Mouse (Mus musculus): ENCODE results near the gene Amhr2.

DNA sequence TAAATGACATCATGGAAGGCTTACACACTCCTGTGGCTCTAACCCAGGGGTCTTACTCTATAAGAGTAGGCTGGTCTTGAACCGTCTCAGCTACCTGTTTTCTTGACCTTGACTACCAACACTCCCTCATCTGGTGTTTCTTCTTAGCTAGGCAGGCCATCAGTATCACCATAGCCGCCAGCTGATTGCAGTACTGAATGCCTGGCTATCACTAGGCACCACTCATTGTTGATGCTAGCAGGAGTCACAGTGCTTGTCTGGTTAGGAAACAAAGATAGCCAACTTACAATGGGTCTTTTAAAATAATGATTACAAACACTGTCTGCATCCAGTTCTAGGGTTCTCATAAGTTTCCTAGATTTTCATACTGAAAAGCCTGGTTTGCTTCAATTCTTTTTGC, 43.9 kb upstream of the Amhr2 start:
- TF ChIP-seq CTCF (IDR thresholded peaks at IDR 0.05) (no peak), EP300 (IDR thresholded peaks at IDR 0.05) (no peak)

All from lung, postnatal 0 days (tissue).